14 mouse cellular contexts compared by ENCODE assay signal in the genomic region with DNA sequence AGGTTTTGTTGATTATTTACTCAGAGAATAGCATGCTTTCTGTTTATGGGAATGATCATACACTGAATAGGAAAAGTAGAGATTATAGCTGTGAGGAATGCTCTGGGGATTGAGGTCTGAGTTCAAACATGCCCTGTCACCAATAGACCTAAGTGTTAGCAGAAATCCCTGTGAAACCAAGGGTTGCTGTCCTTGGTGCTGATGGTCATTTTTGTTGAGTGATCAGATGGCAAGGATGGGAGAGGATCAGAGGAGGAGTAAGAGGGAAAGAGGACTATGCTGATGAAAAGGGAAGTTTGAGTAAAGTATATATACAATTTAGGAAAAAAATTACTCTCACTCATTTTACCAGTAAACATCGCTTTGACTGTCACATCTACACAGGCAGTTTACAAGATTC.
DNase-seq lines count a peak whose midpoint lies in the region; ATAC-seq and TF ChIP-seq lines count a peak whose summit lies in the region.
"Had no signal": no experiment of that assay in that cellular context is flagged by ENCODE, and none has a peak within 500 bp of the region (broad histone marks: within the 10 kb centered on the region; RNA-seq: fewer than 3 reads in every experiment).

No protein-coding gene starts in this region.

- H3K4me3 ChIP-seq in hindbrain, embryonic 11.5 days (ENCODE audit: low read depth, low read length), result no peak overlapping the region
- no peak overlapping the region for H3K4me3 ChIP-seq in hindbrain, postnatal 0 days (ENCODE audit: low read length)
- H3K4me3 ChIP-seq in embryonic facial prominence, embryonic 11.5 days (ENCODE audit: low read depth, low read length), result no peak overlapping the region
- no peak overlapping the region for H3K4me3 ChIP-seq in liver, embryonic 12.5 days
- H3K4me3 ChIP-seq: forebrain, embryonic 15.5 days; heart, adult 2 months; hindbrain, embryonic 12.5 days; limb, embryonic 15.5 days; megakaryocyte, embryonic 14.5 days had no signal

- no peak overlapping the region for H3K4me2 ChIP-seq in hindbrain, embryonic 11.5 days (replicated peaks; ENCODE audit: low read depth, low read length)
- no peak overlapping the region for H3K4me2 ChIP-seq in hindbrain, postnatal 0 days (ENCODE audit: low read depth, low read length)
- no peak overlapping the region for H3K4me2 ChIP-seq in embryonic facial prominence, embryonic 11.5 days (ENCODE audit: low read depth, low read length)
- no peak overlapping the region for H3K4me2 ChIP-seq in liver, embryonic 12.5 days
- H3K4me2 ChIP-seq: forebrain, embryonic 15.5 days; hindbrain, embryonic 12.5 days; limb, embryonic 15.5 days had no signal

- no peak for ATAC-seq in hindbrain, embryonic 11.5 days (ENCODE audit: low FRiP score)
- ATAC-seq in hindbrain, postnatal 0 days, result no peak
- no peak for ATAC-seq in embryonic facial prominence, embryonic 11.5 days (replicated peaks; ENCODE audit: insufficient number of reproducible peaks, low FRiP score, low TSS enrichment, low read depth)
- ATAC-seq in liver, embryonic 12.5 days, result no peak
- ATAC-seq: forebrain, embryonic 15.5 days had no signal

- H3K4me1 ChIP-seq in hindbrain, embryonic 11.5 days (replicated peaks; ENCODE audit: control insufficient read depth, insufficient read depth, low read length), result no peaks in the 10 kb centered on the region
- no peaks in the 10 kb centered on the region for H3K4me1 ChIP-seq in hindbrain, postnatal 0 days (ENCODE audit: insufficient read depth, low read length)
- no peaks in the 10 kb centered on the region for H3K4me1 ChIP-seq in embryonic facial prominence, embryonic 11.5 days (ENCODE audit: control insufficient read depth, insufficient read depth, low read length)
- H3K4me1 ChIP-seq in liver, embryonic 12.5 days, result no peaks in the 10 kb centered on the region
- H3K4me1 ChIP-seq: forebrain, embryonic 15.5 days; hindbrain, embryonic 12.5 days; limb, embryonic 15.5 days; megakaryocyte, embryonic 14.5 days had no signal

- H3K36me3 ChIP-seq in hindbrain, embryonic 11.5 days (ENCODE audit: control insufficient read depth, insufficient read depth, low read length), result no peaks in the 10 kb centered on the region
- H3K36me3 ChIP-seq in hindbrain, postnatal 0 days (ENCODE audit: insufficient read depth, low read length), result no peaks in the 10 kb centered on the region
- no peaks in the 10 kb centered on the region for H3K36me3 ChIP-seq in embryonic facial prominence, embryonic 11.5 days (replicated peaks; ENCODE audit: control insufficient read depth, insufficient read depth, low read depth, low read length)
- H3K36me3 ChIP-seq in liver, embryonic 12.5 days, result no peaks in the 10 kb centered on the region
- H3K36me3 ChIP-seq: forebrain, embryonic 15.5 days; hindbrain, embryonic 12.5 days; limb, embryonic 15.5 days had no signal

- WGBS in hindbrain, embryonic 11.5 days, result 85% methylated on average over 1 of the region's 1 CpGs
- WGBS in hindbrain, postnatal 0 days, result 78% methylated on average over 1 of the region's 1 CpGs
- 69% methylated on average over 1 of the region's 1 CpGs for WGBS in embryonic facial prominence, embryonic 11.5 days
- WGBS in liver, embryonic 12.5 days (ENCODE audit: insufficient replicate concordance), result 62% methylated on average over 1 of the region's 1 CpGs

- no peaks in the 10 kb centered on the region for H3K27me3 ChIP-seq in hindbrain, embryonic 11.5 days (ENCODE audit: control insufficient read depth, insufficient read depth, low read length)
- H3K27me3 ChIP-seq in hindbrain, postnatal 0 days (ENCODE audit: insufficient read depth, low read length), result no peaks in the 10 kb centered on the region
- no peaks in the 10 kb centered on the region for H3K27me3 ChIP-seq in embryonic facial prominence, embryonic 11.5 days (ENCODE audit: control insufficient read depth, insufficient read depth, low read length)
- H3K27me3 ChIP-seq in liver, embryonic 12.5 days (replicated peaks), result no peaks in the 10 kb centered on the region
- H3K27me3 ChIP-seq: forebrain, embryonic 15.5 days; hindbrain, embryonic 12.5 days; limb, embryonic 15.5 days; megakaryocyte, embryonic 14.5 days had no signal

- no peak overlapping the region for H3K9ac ChIP-seq in hindbrain, embryonic 11.5 days (ENCODE audit: low read depth, low read length)
- H3K9ac ChIP-seq in hindbrain, postnatal 0 days (replicated peaks; ENCODE audit: low read length), result no peak overlapping the region
- H3K9ac ChIP-seq in embryonic facial prominence, embryonic 11.5 days (replicated peaks; ENCODE audit: low read length), result no peak overlapping the region
- no peak overlapping the region for H3K9ac ChIP-seq in liver, embryonic 12.5 days
- H3K9ac ChIP-seq: forebrain, embryonic 15.5 days; hindbrain, embryonic 12.5 days; limb, embryonic 15.5 days had no signal

- no peak overlapping the region for H3K27ac ChIP-seq in hindbrain, embryonic 11.5 days (ENCODE audit: low read depth, low read length)
- no peak overlapping the region for H3K27ac ChIP-seq in hindbrain, postnatal 0 days
- H3K27ac ChIP-seq in embryonic facial prominence, embryonic 11.5 days (replicated peaks; ENCODE audit: low read depth, low read length), result no peak overlapping the region
- no peak overlapping the region for H3K27ac ChIP-seq in liver, embryonic 12.5 days
- H3K27ac ChIP-seq: forebrain, embryonic 15.5 days; heart, adult 2 months; hindbrain, embryonic 12.5 days; limb, embryonic 15.5 days had no signal

- no peak for TF ChIP-seq CTCF in hindbrain, postnatal 0 days (IDR thresholded peaks at IDR 0.05; ENCODE audit: low read depth)

- peak; percentile 65 for DNase-seq in hindbrain, embryonic 11.5 days (ENCODE audit: low spot score)
- DNase-seq in hindbrain, postnatal 0 days (ENCODE audit: low spot score), result no peak
- DNase-seq in 3T3-L1 (ENCODE audit: low read depth, low spot score), result peak; percentile 34
- peak; percentile 37 for DNase-seq in NIH3T3 (ENCODE audit: low read depth)
- peak; percentile 84 for DNase-seq in embryonic facial prominence, embryonic 11.5 days (ENCODE audit: low spot score)
- no peak for DNase-seq in cerebellum, postnatal 25 days
- DNase-seq in thymus, adult 18-20 months, result no peak
- DNase-seq: cerebellum, postnatal 36 days; heart, adult 2 months had no signal

- H3K9me3 ChIP-seq in hindbrain, embryonic 11.5 days (ENCODE audit: control insufficient read depth, low read length), result no peaks in the 10 kb centered on the region
- H3K9me3 ChIP-seq in hindbrain, postnatal 0 days (ENCODE audit: low read length), result no peaks in the 10 kb centered on the region
- H3K9me3 ChIP-seq in embryonic facial prominence, embryonic 11.5 days (replicated peaks; ENCODE audit: control insufficient read depth, low read length), result no peaks in the 10 kb centered on the region
- no peaks in the 10 kb centered on the region for H3K9me3 ChIP-seq in liver, embryonic 12.5 days (replicated peaks)
- H3K9me3 ChIP-seq: forebrain, embryonic 15.5 days; limb, embryonic 15.5 days; megakaryocyte, embryonic 14.5 days had no signal

Comparison
In these comparisons a context has a peak if more than half of its experiments do, and no peak if none do; other contexts are left out.
1. DNase-seq: peak in hindbrain, embryonic 11.5 days (single experiment), 3T3-L1 (single experiment), NIH3T3 (single experiment) and embryonic facial prominence, embryonic 11.5 days (single experiment); none in hindbrain, postnatal 0 days (single experiment), cerebellum, postnatal 25 days (0 of 2) and thymus, adult 18-20 months (0 of 2).